Mouse (Mus musculus) urinary bladder, postnatal 4 days (tissue): Measurements from ENCODE around the gene Luc7l3.

Experiments
- DNase-seq, 2 experiments: peaks; one replicate each; pipeline ENCODE4 v3.0.0; 2021 to 2022; ENCODE audit warnings: low spot score in 2 of 2

Gene Luc7l3

GRCm38 (mm10) chr11:94338347-94338746 is 16.6 kb upstream of the Luc7l3 start:
- DNase-seq: no peak

DNA sequence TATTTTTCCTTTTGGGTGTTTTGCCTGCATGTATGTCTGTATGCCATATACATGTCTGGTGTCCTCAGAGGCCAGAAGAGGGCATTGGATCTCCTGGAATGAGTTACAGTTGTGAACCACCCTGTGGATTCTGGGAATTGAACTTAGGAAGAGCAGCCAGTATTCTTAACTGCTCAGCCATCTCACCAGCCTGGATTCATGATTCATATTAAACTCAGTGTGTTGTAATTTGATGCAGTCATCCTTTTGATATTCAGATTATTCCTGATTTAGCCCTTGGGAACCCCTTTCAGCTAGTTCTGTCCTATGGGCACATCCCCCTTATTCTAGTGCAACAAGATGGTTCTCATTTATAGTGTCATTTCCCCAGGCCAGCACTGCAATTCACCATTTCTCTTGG is 14.8 kb upstream of the Luc7l3 start:
- DNase-seq: no peak

DNA sequence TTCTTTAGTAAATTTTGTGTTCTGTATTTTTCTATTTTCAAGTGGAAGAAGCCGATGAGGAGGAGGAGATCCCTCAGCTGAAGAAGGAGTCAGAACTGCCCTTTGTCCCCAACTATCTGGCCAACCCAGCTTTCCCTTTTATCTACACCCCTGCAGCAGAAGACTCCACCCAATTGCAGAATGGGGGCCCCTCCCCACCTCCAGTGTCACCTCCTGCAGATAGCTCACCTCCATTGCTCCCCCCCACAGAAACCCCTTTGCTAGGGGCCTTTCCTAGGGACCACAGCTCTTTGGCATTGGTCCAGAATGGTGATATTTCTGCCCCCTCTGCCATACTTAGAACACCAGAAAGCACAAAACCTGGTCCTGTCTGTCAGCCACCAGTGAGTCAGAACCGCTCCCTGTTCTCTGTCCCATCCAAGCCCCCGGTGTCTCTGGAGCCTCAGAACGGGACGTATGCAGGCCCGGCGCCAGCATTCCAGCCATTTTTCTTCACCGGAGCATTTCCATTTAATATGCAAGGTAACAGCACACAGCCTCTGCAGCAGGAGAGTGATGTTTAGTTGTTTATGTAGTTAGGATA is 12.7 kb upstream of the Luc7l3 start:
- DNase-seq: no peak

- no peak for DNase-seq
Measured at GRCm38 (mm10) chr11:94332726-94333125, 10.9 kb upstream of the Luc7l3 start.

DNA sequence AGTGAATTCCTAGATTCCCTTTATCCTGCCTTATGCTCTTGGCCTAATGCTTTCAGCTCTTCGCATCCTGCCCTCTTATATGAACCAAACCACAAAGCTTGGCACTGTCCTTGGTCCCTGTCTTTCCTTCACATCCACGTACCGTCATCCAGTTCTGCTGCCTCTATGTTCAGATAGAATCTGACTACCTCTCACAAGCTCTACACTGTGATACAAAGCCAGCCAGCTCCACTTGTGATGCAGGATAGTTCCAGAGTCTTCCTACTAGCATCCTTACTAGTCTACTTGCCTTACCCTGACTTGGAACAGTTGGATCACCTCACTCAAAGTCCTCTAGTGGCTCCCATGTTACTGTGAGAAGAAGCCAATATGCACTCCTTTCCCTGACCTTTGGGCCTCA is 8.4 kb upstream of the Luc7l3 start:
- DNase-seq: no peak

DNA sequence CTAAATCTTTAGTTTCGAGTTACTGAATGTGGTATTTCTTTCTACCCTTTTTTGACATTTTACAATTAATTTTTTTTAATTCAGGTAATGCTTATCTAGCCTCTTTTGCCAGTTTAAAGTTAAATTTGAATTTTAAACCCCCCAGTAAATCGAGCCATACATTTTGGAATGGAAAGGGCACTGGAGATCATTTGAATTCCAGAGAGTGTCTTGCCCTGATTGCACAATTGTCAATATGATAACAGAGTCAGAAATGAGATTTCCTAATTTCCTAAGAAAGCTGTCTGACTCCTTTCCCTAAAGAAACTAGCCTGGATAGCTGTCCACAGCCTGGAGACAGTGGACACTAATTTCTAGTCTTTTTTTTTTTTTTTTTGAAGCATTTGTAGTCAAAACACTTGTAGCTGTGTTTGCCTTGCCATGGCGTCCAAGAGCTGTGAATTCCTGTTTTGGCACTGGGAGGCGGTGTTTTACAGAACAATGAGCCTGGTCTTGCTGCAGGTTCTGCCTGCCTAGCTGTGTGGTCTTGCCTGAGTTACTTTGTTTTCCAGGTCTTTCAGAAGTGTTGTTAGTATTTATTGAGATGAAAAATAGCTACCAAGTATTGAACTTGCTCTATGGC is 7.6 kb upstream of the Luc7l3 start:
- no peak for DNase-seq

DNA sequence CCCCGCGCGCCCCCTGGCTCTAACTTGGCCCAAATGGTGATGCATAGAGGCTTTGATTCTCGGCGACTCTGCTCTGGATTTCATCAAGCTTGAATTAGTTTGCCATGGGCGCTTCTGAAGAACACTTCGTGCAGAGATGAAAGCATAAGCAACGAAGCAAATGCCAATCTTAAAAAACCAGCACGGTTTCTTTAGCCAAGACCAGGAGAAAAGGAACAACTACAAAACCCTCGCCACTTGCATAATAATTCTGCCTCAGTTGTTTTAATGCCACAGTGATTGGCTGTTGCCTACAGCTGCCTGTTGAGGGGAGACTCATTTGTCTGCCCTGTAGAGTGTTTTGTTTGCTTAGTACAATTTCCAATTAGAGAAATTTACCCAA is 6.8 kb upstream of the Luc7l3 start:
- no peak for DNase-seq

DNA sequence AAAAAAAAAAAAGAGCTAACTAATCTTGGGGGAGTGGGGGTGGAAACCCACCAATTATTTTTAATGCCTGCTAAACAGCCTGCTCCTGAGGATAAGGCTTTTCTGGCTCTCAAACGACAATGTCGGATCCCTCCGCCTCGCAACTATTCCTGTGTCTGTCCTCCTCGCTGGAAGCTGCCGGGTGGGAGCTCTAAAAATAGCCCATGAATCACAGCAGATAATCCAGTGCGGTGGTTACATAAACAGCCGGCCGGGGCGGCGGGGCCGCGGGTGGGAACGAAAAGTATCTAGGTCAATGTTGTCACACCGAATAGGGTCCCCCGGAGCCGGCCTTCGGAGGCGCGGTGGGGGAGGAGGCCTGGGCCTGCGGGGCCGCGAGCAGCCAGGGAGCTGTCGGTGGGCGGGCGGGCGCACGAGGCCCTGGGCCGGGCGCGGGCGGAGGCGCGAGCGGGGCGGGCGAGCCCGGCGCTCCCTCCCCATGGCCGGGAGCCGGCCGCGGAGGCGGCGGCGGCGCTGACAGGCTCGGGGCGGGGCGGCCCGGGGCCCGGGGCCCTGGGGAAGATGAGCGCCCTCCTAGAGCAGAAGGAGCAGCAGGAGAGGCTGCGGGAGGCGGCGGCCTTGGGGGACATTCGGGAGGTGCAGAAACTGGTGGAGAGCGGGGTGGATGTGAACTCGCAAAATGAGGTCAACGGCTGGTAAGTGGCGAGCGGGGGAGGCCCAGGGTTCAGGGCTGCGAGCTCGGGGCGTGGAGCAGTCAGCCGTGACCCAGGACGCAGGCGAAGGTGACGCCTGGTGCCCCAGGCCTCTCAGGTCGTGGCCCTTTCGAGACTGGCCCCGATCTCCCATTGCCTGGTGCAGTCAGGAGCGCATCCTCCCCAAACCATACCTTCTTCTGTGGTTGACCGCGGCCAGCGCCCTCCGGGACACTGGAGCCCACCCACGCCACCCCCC is 6.2 kb upstream of the Luc7l3 start, which contains the start of gene Ankrd40:
Gene Ankrd40 (plus strand): TSS at position 309 of the 951 bp plus-strand sequence.
- DNase-seq: peak; percentile 92 to 94

DNA sequence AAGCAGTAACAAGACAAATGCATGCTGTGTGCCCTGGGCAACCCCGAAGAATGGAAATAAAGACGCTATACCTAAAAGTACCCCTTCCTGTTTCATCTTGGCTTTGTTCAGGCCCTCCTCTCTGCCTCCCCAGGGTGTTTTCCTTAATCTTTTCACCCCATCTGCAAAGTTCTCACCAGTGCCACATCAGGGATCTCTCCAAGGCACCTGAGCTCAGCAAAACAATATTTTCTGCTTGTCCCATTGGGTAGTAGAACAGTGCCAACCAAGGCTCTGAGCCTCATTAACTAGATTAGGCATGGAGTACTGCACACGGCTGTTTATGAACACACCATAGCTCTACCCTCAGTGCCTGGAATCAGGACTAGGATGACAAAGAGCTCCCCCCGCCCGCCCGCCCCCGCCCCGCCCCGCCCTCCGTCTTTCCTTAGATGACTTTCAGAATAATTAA is 5.2 kb upstream of the Luc7l3 start:
- DNase-seq: no peak

GRCm38 (mm10) chr11:94324618-94325017 is 2.8 kb upstream of the Luc7l3 start:
- no peak for DNase-seq

GRCm38 (mm10) chr11:94323271-94323925 is 1.6 kb upstream of the Luc7l3 start:
- DNase-seq: no peak

GRCm38 (mm10) chr11:94322636-94323035 is 848 bp upstream of the Luc7l3 start:
- no peak for DNase-seq

- no peak for DNase-seq
Measured at GRCm38 (mm10) chr11:94320969-94321930, 538 bp downstream of the Luc7l3 start.

DNA sequence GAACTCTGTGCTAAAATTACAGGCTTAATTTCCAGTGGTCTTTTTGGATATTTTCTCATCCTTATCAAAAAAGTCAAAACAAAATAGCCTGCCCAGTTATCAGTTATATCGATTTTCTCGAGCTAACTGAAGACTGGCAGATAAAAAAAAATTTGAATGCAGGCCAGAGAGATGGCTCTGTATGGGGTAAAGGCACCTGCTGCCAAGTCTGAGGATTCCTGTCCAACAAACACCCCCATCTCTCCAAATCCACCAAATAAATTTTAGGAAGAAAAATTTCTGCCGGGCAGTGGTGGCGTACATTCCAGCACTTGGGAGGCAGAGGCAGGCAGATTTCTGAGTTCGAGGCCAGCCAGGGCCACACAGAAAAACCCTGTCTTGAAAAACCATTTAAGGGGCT is 3.7 kb downstream of the Luc7l3 start:
- no peak for DNase-seq

- no peak for DNase-seq
Measured at GRCm38 (mm10) chr11:94317515-94317914, 4.3 kb downstream of the Luc7l3 start.

DNA sequence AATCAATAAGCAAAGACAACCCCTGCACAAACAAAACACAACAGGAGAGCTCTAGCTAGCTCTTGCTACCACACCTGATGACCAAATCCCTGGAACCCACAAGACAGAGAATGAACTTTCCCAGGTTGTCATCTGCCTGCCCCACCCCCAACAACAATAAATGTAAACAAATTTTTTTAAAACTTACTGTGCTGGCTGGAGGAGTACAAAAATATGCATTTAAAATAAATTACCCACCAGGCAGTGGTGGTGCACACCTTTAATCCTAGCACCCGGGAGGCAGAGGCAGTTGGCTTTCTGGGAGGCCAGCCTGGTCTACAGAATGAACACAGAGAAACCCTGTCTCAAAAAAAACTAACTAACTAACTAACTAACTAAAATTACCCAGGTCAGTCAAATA is 4.8 kb downstream of the Luc7l3 start:
- no peak for DNase-seq

GRCm38 (mm10) chr11:94316528-94316927 is 5.3 kb downstream of the Luc7l3 start:
- DNase-seq: no peak

DNA sequence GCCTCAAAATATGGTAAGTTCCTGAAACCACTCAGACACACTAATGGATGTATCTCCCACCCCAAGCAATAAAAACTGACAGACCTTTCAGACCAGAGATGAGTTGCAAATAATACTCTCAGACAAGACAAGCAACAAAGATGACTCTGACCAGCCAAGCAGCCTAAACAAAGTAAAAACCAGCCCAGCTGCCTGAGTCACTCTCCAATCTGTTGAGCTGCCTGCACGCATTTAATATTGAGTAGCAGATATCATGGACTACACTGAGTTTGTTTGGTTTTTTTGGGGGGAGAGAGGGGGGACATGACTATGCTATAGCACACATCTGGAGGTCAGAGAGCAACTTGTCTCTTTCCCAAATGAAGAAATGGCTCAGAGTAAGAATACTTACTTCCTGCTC is 6.5 kb downstream of the Luc7l3 start:
- DNase-seq: no peak

DNA sequence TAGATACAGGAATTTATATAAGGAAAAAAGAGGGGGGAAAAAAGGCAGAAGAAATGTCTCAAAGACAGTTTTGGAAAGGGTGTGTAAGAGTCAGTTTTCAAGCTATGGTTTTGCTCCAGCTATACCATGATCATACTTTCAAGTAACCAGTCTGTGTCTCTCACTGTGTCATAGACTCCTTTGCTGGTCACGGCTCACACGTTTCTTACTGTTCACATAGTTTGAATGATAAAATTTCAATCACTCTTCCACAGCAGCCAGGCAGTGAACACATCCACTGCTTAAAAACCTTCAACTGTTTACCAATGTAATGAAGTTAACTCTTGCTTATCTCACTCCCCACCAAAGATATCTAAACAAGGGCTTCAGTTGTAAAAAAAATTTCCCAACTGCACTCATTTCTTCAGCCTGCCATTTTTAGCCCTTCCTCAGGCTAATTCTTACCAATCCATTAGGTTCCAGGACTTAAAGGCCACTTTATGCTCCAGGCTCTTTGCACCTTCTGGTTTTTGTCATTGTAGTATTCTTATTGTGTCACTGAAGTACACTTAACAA is 7.6 kb downstream of the Luc7l3 start:
- no peak for DNase-seq

GRCm38 (mm10) chr11:94312733-94313132 is 9.1 kb downstream of the Luc7l3 start:
- no peak for DNase-seq
